Mouse (Mus musculus) hindbrain, embryonic 16.5 days (tissue): ENCODE results near the gene Tpcn2. TPM values are rescaled to one million over a fixed set of nuclear protein-coding genes. Genes with fewer than 3 reads are reported as not detected.

Experiments used
- ATAC-seq: fragments of 200-750 bp; cut with Nextera tagmentation; 2 replicates; pipeline ENCODE4 v1.8.0; 2017; ENCODE audit warnings: moderate TSS enrichment, moderate library complexity
- H3K27ac ChIP-seq: fragments of 300-500 bp; sonication (generic); 2 replicates; pipeline ENCODE4 v1.5.1; 2014; ENCODE audit warnings: low read depth, mild to moderate bottlenecking, control low read depth, low read length, moderate library complexity
- H3K27me3 ChIP-seq: fragments of 300-500 bp; sonication (generic); replicated peaks from 2 replicates; pipeline ENCODE4 v1.6.1; 2014; ENCODE audit warnings: low read length; ENCODE audit not compliant: control insufficient read depth, insufficient read depth
- H3K36me3 ChIP-seq: fragments of 300-500 bp; sonication (generic); 2 replicates; pipeline ENCODE4 v1.6.1; 2014; ENCODE audit warnings: mild to moderate bottlenecking, low read length, moderate library complexity, mixed read lengths; ENCODE audit not compliant: control insufficient read depth, insufficient read depth
- H3K4me1 ChIP-seq: fragments of 300-500 bp; sonication (generic); 2 replicates; pipeline ENCODE4 v1.6.1; 2014; ENCODE audit warnings: low read depth, low read length; ENCODE audit not compliant: control insufficient read depth, insufficient read depth
- H3K4me2 ChIP-seq: fragments of 300-500 bp; sonication (generic); 2 replicates; pipeline ENCODE4 v1.6.1; 2014; ENCODE audit warnings: mild to moderate bottlenecking, low read length, control low read depth, moderate library complexity
- H3K4me3 ChIP-seq: fragments of 300-500 bp; sonication (generic); 2 replicates; pipeline ENCODE4 v1.5.1; 2014; ENCODE audit warnings: mild to moderate bottlenecking, low read length, control low read depth, moderate library complexity
- H3K9ac ChIP-seq: fragments of 300-500 bp; sonication (generic); 2 replicates; pipeline ENCODE4 v1.6.1; 2014; ENCODE audit warnings: low read depth, mild to moderate bottlenecking, control low read depth, low read length, moderate library complexity
- H3K9me3 ChIP-seq: fragments of 300-500 bp; sonication (generic); 2 replicates; pipeline ENCODE4 v1.6.1; 2014; ENCODE audit warnings: mild to moderate bottlenecking, low read length, moderate library complexity; ENCODE audit not compliant: control insufficient read depth
- WGBS: fragments of 180-500 bp; shearing (Covaris S2); extraction: QIAGEN DNeasy Blood & Tissue Kit; methylation state at CpG from one replicate; pipeline ENCODE4 v1.1.7; 2014; 5-methylcytosine and 5-hydroxymethylcytosine counted together
- polyA plus RNA-seq: library from polyadenylated mRNA; unstranded; fragments of >200 nt; fragmentation: Nextera tagmentation; extraction: Ambion mirVana; gene quantifications from 2 replicates; pipeline ENCODE4 v1.2.1, GENCODE M21; 2015

The Tpcn2 gene
- polyA plus RNA-seq, 1 experiment from 2014 or later = 2.8 TPM

- H3K27me3 ChIP-seq = no peaks in the 10 kb centered on the region
- peak; percentile 45; the same call in 1 of the 2 replicates for ATAC-seq
- no peaks in the 10 kb centered on the region for H3K4me1 ChIP-seq
- H3K4me2 ChIP-seq = no peak overlapping the region
- no peaks in the 10 kb centered on the region for H3K9me3 ChIP-seq
- no peaks in the 10 kb centered on the region for H3K36me3 ChIP-seq
- H3K4me3 ChIP-seq = no peak overlapping the region
- no peak overlapping the region for H3K9ac ChIP-seq
- WGBS = 17% methylated on average over 13 of the region's 13 CpGs
- no peak overlapping the region for H3K27ac ChIP-seq
These were observed 124.2 kb downstream of the Tpcn2 start for GRCm38 (mm10) chr7:145159283-145160240.

GRCm38 (mm10) chr7:145155666-145156065 lies 128.1 kb downstream of the Tpcn2 start:
- H3K27ac ChIP-seq = no peak overlapping the region
- WGBS = 86% methylated on average over 4 of the region's 4 CpGs
- no peak overlapping the region for H3K4me3 ChIP-seq
- ATAC-seq = no peak
- H3K36me3 ChIP-seq = no peaks in the 10 kb centered on the region
- H3K4me2 ChIP-seq = no peak overlapping the region
- H3K9ac ChIP-seq = no peak overlapping the region
- H3K9me3 ChIP-seq = no peaks in the 10 kb centered on the region
- H3K4me1 ChIP-seq = no peaks in the 10 kb centered on the region
- no peaks in the 10 kb centered on the region for H3K27me3 ChIP-seq

- H3K4me2 ChIP-seq = no peak overlapping the region
- no peak overlapping the region for H3K4me3 ChIP-seq
- no peaks in the 10 kb centered on the region for H3K9me3 ChIP-seq
- no peaks in the 10 kb centered on the region for H3K36me3 ChIP-seq
- no peak for ATAC-seq
- no peak overlapping the region for H3K9ac ChIP-seq
- 78% methylated on average over 1 of the region's 1 CpGs for WGBS
- H3K4me1 ChIP-seq = no peaks in the 10 kb centered on the region
- no peaks in the 10 kb centered on the region for H3K27me3 ChIP-seq
- H3K27ac ChIP-seq = no peak overlapping the region
These were observed 129.7 kb downstream of the Tpcn2 start for GRCm38 (mm10) chr7:145154066-145154465.

GRCm38 (mm10) chr7:145151845-145152244 lies 132.0 kb downstream of the Tpcn2 start:
- Histone ChIP-seq H3K36me3 (no peaks in the 10 kb centered on the region), H3K27ac (no peak overlapping the region), H3K4me2 (no peak overlapping the region), H3K27me3 (no peaks in the 10 kb centered on the region), H3K4me3 (no peak overlapping the region), H3K9ac (no peak overlapping the region), H3K4me1 (no peaks in the 10 kb centered on the region), H3K9me3 (no peaks in the 10 kb centered on the region)
- no peak for ATAC-seq
- 75% methylated on average over 3 of the region's 3 CpGs for WGBS

- no peak overlapping the region for H3K27ac ChIP-seq
- no peak overlapping the region for H3K4me3 ChIP-seq
- no peak for ATAC-seq
- H3K4me1 ChIP-seq = no peaks in the 10 kb centered on the region; the same call in 1 of the 2 replicates
- H3K4me2 ChIP-seq = no peak overlapping the region
- H3K9ac ChIP-seq = no peak overlapping the region
- H3K27me3 ChIP-seq = no peaks in the 10 kb centered on the region
- H3K9me3 ChIP-seq = no peaks in the 10 kb centered on the region
- no peaks in the 10 kb centered on the region for H3K36me3 ChIP-seq
- WGBS = 79% methylated on average over 4 of the region's 4 CpGs
These were observed 134.9 kb downstream of the Tpcn2 start for GRCm38 (mm10) chr7:145148902-145149301.

GRCm38 (mm10) chr7:145147973-145148698 lies 135.7 kb downstream of the Tpcn2 start:
- H3K27me3 ChIP-seq = no peaks in the 10 kb centered on the region
- H3K4me3 ChIP-seq = no peak overlapping the region
- no peak overlapping the region for H3K9ac ChIP-seq
- no peaks in the 10 kb centered on the region for H3K9me3 ChIP-seq
- no peaks in the 10 kb centered on the region; the same call in 1 of the 2 replicates for H3K4me1 ChIP-seq
- 81% methylated on average over 5 of the region's 5 CpGs for WGBS
- no peak overlapping the region for H3K4me2 ChIP-seq
- ATAC-seq = no peak
- no peaks in the 10 kb centered on the region for H3K36me3 ChIP-seq
- no peak overlapping the region for H3K27ac ChIP-seq

- Histone ChIP-seq H3K4me1 (no peaks in the 10 kb centered on the region; the same call in 1 of the 2 replicates), H3K4me3 (no peak overlapping the region), H3K36me3 (no peaks in the 10 kb centered on the region), H3K27ac (no peak overlapping the region), H3K9me3 (no peaks in the 10 kb centered on the region), H3K27me3 (no peaks in the 10 kb centered on the region), H3K4me2 (no peak overlapping the region), H3K9ac (no peak overlapping the region)
- ATAC-seq = no peak
These were observed 137.4 kb downstream of the Tpcn2 start for GRCm38 (mm10) chr7:145146252-145146930.

GRCm38 (mm10) chr7:145143502-145144070 lies 140.2 kb downstream of the Tpcn2 start:
- WGBS = 62% methylated on average over 3 of the region's 3 CpGs
- Histone ChIP-seq H3K4me3 (no peak overlapping the region), H3K4me2 (no peak overlapping the region), H3K4me1 (no peaks in the 10 kb centered on the region; the same call in 1 of the 2 replicates), H3K36me3 (no peaks in the 10 kb centered on the region), H3K9ac (no peak overlapping the region), H3K27ac (no peak overlapping the region), H3K9me3 (peaks cover 6% of the 10 kb centered on the region), H3K27me3 (no peaks in the 10 kb centered on the region)
- ATAC-seq = no peak
